Mouse (Mus musculus) lung, postnatal 10 days (tissue): ENCODE data around the gene Itgav.
"Not testable (repeated sequence)": the region's sequence is repeated elsewhere in the genome, so short reads cannot be mapped to it uniquely, and the experiment has no call there.

Experiments
- DNase-seq: peaks from one replicate; pipeline ENCODE4 v3.0.0; 2021

Itgav gene

DNA sequence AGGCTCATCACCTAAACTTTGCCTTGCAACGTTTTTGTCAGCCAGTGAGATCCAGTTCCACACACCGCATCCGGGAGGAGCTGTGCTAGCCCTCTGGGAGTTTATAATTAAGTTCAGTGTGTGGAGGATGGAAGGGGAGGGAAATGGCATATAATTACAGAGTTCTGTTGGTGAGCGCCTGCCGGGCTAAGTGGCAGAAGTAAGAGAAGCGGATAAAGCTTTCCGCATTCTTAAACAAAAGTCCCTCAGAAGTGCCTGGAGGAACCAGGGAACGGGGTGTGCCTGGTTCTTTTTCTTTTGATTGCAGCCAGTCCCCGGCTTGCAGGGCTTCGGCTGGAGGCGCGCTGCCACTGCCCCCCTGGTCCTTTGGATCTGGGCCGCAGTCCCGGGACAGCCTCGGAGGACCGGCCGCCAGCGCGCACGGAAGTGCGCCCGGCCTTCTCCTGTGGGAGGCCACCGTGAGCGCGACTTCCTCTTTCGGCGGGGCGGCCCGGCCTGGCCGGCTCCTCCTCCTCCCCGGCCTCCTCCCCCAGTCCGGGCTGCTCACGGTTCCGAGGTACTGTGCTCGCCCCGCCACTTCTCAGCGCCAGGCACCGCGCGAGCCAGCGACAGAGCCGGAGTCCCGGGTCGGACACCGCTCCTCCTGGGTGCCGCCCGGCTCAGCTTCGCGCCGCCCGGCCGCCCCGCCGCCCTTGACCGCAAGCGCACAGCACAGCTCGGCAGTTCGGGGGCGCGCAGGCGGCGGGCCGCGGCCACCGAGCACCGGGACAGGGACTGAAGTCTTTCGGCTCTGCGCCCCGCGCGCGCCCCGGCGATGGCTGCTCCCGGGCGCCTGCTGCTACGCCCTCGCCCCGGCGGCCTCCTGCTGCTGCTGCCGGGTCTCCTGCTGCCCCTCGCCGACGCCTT, at the start of gene Itgav:
Gene Itgav (plus strand): TSS at position 477 of the 906 bp plus-strand sequence.
- peak; percentile 96 for DNase-seq

DNA sequence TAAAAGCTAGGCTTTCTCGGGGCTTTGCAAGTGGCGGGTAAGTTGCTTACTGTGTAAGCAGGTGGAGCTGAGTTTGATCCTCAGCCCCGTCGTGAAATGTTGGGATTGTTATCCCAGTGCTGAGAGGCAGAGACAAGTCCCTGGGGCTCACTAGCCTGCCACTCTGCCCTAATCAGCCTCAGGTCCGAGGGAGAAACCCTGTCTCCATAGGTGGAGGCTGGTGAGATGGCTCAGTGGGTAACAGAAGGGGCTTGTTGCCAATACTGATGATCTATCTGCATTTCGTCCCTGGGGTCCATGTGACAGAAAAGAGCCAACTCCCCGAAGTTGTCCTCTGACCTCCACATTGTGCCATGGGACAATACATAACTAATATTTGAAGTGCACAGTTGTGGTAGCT, 49.8 kb upstream of the Itgav start:
- DNase-seq: no peak

DNA sequence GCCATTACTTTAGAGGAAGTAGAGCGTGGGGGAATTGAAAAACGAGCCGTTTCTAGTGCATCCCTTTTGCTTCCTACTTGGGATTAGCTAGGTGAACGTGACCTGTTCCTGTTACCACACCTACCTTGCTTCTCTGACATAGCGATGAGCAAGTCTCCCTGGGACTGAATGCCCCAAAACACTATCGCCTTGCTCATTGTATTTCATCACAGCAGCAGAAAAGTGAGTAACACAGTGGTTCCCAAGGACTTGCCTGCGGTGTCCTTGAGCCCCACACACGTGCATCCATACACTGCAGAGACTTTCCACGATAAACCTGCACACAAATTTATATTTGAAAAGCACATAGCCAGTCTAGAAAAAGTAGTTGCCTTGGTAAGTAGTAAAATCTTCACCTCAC, 49.3 kb upstream of the Itgav start:
- no peak for DNase-seq

DNA sequence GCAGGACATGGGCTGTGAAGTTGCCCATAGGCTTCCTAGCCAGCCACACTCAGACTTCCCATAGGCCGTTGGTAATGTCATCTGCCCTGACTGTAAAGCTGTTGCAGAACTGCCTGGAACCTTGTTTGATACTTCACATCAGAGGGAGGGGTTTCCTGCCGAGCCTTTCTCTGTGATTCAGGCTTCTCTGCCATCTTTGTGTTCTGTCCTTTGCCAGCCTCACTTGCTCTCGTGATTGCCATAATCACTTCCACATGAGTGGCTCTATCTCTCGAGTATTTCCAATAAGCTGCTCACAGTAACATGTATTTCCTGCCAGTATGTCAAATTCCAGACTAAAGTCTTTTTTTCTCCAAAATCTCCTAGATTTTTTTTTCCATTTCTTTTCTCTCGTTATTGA, 48.5 kb upstream of the Itgav start:
- no peak for DNase-seq

DNA sequence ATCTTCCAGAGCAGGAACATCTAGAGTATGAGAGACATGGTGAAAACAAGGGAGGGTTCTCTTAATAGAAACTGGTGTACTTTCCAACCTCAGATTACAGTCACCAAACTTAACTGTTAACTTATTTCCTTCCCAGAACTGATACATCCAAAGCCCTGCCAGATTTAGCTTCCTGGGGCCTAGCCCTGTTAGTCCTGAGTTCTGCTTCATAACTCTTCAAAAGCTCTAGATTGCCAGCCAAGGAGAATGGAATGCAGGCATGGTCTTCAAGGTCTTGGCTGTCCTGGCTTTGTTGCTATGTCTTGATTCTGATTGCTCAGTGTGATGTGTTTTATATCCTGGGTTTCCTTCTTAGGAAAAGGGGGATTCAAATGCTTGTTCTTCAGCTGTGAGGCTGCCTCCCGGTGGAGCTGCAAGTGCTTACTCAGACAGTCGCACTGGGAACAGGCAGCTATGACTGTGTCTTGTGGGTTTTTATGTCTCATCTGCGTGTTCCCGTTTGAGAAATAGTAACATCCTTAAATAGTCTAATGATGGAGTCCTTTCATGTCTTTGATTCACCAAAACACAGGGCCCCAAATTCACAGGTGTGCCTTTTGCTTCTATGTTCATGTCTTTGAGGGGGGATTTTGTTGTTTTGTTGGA, 47.8 kb upstream of the Itgav start:
- DNase-seq: no peak

DNA sequence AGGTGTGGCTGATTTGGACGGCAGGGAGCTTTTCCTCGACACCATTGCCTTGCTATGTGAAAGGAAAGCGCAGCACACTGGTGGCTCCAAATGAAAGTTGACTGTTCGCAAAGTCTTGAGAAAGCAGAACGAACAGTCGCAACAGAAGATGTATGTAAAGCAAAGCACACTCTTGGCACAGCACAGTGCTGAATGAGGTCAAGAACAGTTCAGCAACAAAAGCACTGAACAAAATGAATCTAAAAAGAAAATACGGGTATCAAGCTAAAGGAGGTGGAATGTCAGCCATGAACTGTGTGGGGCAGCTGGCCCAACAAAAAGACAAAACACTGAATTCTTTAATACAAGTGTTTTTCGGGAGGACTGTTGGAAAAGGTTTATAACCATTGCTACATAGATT, 42.9 kb upstream of the Itgav start:
- DNase-seq: peak; percentile 11

DNA sequence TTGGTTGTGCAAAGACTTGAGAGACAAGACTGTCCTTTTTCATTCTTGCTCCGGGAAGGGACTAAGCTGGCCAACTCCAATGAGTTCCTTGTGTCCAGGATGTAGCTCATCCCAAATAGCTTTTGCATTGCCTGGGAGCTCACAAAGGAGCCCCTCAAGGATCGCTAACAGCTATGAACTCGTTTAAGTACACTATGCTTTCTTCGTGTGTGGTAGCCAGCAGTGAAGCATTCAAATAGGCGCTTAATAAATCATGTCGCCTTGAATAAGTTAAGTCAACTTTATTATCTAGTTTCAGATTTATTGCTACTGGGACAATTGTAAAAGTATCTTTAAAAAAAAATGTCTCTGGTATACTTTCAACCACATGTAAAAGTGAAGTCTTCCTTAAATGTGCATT, 42.4 kb upstream of the Itgav start:
- no peak for DNase-seq

DNA sequence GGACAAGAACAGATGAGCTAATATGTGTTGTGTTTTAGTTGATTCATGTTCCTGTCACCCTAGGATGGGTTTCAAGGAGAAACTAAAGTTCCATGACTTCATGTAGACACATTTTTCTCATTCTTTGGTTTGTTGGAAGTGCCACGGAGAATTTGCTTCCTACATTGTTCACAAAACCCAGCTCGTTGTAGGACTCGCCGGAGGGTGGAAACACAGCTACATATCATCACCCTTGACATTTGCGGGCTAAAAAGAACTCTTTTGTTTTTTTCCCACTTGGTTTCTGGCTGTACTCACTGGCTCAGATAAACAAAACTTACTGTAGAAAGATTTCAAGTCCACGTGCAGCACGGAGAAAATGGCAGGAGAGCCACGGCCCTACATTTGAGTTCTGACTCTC, 41.9 kb upstream of the Itgav start:
- DNase-seq: peak; percentile 37

DNA sequence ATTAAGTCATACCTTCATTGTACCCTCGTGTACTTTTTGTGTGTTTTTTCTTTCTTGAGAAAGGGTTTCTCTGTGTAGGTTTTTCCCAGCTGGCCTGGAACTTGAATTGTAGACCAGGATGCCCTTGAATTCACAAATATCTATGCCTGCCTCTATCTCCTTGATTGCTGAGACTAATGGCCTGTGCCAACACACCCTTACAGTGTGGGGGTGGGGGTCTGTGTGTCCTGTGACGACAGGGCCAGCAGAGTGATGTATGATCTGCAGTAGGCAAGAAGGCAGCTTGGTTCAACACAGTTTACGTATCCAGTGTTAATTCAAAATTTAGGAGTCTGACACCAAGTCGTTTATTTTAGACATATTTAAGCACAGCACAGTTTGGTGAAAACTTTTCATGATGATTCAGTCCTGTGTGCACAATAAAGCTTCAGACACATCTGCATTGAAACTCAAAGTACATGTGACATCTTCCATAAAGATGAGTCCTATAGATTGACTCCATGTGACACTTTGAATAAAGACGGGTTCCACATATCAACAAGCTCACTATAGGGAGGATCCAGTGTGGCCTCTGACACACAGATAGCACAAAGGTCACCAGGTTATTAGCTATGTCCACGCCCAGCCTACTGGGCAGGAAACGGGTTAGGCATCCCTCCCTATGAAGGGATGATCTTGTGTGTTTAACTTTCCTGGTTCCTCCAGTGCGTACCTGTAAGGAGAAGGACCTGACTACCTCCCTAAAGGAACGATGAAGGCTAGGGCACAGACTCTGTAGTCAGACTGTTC, 40.3 kb upstream of the Itgav start:
- no peak for DNase-seq

DNA sequence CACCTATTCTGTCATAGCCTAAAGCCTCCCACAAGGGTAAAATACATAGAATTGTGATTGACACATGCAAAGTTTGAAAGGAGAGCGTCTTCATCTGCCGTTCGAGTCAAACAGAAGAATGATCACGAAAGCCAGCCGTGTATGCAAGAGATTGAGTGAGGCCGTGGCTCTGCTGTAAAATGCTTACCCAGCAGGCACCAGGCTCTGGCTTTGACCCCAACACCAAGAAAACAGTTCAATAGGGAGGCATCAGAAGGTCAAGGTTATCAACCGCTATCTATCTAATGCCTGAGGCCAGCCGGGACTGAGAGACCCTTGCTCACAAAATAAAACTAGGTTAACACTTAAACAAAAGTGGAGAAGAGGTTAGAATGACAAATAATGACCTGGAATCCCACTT, 39.5 kb upstream of the Itgav start:
- no peak for DNase-seq

DNA sequence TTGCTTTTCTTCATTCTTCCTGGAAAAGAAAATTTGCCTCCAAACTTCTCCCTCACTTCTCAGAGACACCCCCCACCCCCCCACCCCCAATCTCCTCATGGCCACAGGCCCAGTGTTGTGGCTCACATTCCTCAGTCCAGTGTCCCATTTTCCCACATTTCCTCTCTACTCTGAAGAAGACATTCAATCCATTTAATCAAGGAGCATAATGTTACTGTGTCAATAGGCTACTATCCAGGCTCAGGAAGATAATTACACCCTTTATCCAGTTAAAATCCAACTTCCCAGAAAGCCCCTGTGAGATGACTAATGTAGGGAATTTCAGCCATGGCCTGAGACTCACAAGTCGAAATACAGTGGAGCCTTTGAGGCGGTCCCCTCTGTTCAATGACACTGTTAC, 33.8 kb upstream of the Itgav start:
- no peak for DNase-seq

DNA sequence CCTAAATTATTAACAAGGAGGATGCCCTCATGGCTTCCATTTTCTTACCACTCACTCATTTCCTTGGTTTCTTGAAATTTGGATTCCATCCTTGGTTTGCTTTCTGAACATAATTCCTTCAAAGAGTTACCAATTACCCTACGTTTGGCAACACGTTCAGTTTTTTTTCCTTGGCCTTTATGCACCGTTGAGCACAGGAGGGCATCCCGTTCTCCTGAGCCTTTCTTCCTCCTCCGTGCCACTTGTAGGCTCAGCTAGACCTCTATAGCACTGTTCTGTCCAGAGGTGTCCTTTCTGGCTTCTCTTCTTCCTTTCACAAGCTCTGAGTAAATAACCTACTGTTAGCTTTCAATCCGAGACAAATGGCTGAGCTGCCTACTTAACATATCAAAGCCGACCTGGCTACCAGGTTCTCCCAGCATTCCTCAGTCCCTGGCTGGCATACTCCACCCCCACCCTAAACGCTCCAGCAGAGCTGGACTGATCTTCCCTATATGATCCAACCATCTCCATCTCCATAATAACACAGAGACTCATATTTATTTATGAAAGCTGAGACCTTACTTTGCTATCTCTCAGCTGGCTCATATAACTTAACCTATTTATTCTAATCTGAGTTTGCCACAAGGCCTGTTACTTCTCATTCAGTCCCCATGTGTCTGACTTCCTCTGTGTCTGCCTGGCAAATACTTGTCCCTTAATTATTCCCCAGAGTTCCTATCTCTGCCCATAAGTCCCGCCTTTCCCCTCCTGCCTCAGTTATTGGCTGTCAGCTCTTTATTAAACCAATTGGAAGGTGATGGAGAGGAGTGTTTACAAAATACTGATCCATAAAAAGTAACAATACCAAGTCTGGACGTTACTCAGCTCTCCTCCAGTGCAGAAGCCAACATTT, 31.3 kb upstream of the Itgav start:
- no peak for DNase-seq

DNA sequence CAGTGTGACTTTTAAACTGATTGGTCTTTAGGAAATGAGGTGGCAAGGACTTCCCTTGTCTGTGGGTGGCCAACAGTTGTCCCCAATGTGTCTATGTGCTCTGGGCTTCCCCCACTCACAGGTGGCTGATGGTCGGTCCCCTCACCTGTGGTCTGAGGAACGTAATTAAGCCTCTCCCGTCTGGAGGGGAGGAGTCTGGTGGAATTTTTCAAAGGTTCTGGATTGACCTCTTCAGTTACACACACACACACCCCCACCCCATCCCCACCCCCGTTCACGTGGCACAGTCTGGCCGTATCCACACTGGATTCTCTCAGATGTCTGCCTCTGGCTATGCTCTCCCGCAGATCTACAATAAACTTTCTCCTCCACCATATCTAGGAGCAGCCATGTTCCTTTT, 30.1 kb upstream of the Itgav start:
- DNase-seq: no peak

DNA sequence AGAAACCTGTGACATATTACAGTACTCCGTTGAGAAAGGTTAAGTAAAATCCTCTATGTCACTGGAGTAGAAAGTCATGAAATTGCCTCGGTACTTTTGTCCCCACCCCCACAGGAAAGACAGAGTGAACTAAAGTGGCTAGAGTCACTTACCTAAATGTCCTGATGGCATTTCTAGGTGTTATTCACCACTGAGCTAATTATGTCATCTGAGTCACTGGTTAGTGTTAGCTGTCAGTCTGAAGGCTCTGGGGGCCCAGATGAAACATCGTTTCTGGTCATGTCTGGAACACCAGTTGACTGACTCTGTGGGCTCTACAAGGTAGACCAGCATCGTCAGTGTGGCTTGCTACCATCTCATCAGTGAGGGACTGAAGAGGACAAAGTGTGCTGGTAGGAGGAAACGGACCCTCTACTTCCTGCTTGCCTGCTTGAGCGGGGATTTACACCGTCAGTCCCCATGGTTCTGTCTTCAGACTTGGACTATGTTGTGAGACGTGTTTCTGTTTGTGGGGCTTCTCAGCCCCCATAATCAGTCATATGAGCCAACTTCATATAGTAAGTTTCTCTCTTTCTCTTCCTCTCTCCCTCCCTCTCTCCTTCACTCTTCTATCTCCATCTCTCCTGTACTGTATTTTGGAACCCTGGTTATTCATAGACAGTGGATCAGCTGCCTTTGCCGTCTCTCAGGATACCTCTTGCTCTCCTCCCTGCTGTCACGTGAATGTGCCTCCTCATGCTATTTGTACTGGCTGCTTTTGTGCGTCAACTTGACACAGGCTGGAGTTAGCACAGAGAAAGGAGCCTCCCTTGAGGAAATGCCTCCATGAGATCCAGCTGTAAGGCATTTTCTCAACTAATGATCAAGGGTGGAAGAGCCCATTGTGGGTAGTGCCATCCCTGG, 28.6 kb upstream of the Itgav start:
- DNase-seq: no peak

DNA sequence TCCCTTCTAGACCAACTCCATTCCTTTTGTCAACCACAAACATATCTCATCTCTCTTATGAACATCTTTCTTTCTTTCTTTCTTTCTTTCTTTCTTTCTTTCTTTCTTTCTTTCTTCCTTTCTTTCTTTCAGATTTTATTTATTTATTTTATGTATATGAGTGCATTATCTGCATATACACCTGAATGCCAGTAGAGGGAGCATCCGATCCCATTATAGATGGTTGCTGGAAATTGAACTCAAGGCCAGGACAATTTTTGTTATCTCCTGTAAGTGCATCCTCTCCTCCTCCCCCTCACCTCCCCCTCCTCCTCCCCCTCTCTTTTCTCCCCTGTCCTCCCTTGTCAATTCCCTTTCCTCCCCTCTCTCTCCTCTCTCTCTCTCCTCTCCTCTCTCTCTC, 25.7 kb upstream of the Itgav start:
- no peak for DNase-seq

DNA sequence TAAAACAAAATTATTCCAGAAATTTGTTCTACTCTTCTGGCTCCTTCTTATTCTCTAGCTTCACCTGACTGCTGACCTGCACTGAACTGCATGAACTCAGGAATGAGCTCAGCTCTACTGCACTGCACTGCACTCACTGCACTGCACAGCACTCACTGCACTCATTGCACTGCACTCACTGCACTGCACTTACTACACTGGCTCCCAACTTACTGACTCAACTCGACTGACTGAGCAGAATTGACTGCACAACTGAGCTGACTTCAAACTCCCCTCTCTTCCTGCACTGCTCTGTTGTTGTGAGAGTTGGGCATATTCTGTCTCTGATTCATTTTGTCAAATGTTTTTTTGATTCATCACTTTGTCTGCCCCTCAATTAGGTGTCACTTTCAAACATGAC, 24.9 kb upstream of the Itgav start:
- no peak for DNase-seq

DNA sequence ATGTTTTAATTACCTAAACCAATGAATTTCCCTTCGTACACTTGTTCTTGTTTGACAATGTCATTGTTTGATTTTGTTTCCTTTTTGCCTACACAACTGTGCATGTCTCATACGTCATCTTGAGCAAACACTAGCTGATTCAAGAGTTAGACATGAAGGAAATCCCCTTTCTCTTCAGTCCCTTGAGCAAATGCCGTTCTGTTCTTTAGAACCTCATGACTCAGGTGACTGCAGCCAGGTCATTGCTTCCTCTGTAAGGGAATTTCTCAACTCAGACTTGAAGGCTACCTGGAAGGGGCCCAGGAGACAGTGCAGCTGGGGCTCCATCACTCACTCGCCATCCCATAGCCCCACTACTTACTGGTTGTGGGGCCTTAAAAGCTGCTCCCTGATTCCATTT, 23.5 kb upstream of the Itgav start:
- DNase-seq: no peak

DNA sequence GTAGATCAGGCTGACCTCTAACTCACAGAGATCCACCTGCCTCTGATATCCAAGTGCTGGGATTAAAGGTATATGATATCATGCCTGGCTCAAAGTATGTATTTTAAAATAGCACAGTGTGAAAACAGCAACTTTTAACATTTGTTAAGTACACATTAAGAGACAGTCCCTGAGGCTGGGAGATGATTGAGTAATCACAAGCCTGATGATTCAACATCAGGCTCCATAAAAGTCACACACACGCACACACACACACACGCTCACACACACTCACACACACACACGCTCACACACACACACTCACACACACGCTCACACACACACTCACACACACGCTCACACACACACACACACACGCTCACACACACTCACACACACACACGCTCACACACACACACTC, 21.8 kb upstream of the Itgav start:
- no peak for DNase-seq

DNA sequence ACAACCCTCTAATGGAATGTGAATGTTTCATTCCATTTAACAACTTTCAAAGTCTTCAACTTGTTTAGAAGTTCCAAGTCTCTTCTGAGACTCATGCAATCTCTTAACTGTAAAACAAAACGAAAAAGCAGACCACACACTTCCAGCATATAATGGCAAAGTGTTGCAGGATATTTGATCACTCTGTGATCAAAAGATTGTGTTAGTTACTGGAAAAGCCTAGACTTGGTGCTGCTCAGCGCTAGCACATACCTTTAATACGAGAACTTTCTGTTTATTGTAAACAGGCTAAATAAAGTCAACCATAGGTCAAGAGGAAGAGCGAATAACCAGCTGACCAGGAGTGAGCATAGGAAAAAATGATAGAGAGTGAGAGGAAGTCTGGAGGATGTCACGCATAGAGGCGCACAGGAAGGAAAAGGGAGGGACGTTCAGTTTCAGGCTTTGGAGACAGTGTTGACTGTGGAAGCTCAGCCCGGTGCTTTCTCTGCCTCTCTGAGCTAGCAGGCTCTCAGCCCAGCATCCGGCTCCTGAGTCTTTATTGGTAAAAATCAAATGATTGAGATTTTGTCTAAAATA, 18.5 kb upstream of the Itgav start:
- peak; percentile 59 for DNase-seq

DNA sequence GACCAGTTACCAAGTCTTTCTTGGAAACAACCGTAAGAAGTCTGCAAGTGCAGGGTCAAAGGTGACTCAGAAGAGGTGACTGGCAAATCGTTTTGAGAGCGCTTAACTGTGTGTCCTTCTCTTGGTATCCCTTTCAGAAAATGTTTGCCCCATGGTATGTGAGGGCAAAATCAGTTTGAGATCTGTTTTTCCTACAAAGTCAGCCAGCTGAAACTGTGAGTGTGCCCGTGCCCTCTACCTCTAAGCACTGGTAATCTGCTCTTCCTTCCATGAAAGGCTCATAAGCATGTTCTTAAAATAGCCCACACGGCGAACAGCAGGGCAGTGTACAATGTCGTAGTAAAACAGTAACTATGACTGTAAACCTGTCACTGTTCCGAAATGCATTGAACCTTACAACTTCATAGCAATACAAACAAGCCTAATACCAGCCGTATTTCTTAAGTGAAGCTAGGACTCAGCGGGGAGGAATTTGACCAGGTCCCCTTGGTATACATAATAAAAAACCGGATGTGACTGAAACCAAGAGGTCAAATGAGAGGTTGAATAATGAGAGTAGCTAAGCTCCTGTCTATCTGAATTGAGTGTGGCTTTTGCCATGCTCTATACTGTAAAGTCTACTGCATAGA, 14.2 kb upstream of the Itgav start:
- no peak for DNase-seq

DNA sequence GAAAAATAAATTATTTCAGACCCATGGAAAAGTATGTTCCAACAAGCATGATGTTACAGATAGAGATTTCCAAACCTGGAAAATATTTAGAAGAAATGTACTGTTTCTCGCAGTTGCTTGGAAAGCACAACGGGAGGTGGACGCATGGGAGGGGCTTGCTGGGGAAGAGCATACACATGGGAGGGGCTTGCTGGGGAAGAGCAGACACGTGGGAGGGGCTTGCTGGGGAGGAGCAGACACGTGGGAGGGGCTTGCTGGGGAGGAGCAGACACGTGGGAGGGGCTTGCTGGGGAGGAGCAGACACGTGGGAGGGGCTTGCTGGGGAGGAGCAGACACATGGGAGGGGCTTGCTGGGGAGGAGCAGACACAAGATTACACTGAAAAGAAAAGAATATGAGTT, 10.9 kb upstream of the Itgav start:
- DNase-seq: not testable (repeated sequence)
